Mouse (Mus musculus): Measurements from ENCODE around the gene Slc5a2.

- TF ChIP-seq POLR2AphosphoS2 (IDR thresholded peaks at IDR 0.05; ENCODE audit: low read depth, low read length) (no peak), POLR2A (IDR thresholded peaks at IDR 0.05; ENCODE audit: low read depth, low read length) (no peak), CTCF (conservative IDR thresholded peaks at IDR 0.05 in 1 of 2, IDR thresholded peaks at IDR 0.05 in 1 of 2; ENCODE audit: low read depth in 2 of 2, low read length in 2 of 2) (peak in 1 of 2 experiments; percentile 58; a peak in 2 of 4 replicates), USF1 (IDR thresholded peaks at IDR 0.05; ENCODE audit: low read depth, low read length) (no peak)
Observed at GRCm38 (mm10) chr7:128313601-128314000, 48.1 kb downstream of the Slc5a2 start.
